Comparison of ENCODE assay signal across 10 mouse cellular contexts in genomic region chr4:120730146-120730545, GRCm38 (mm10). TPM values are rescaled to one million over a fixed set of nuclear protein-coding genes. Genes with fewer than 3 reads are reported as not detected.
DNase-seq lines count a peak whose midpoint lies in the region; ATAC-seq and TF ChIP-seq lines count a peak whose summit lies in the region.
"Had no signal": no experiment of that assay in that cellular context is flagged by ENCODE, and none has a peak within 500 bp of the region (broad histone marks: within the 10 kb centered on the region; RNA-seq: fewer than 3 reads in every experiment).

No protein-coding gene starts in this region.

- peaks cover 22% of the 10 kb centered on the region for H3K4me1 ChIP-seq in hindbrain, postnatal 0 days (ENCODE audit: insufficient read depth, low read length)
- peaks cover 17% of the 10 kb centered on the region for H3K4me1 ChIP-seq in hindbrain, embryonic 12.5 days
- H3K4me1 ChIP-seq in hindbrain, embryonic 11.5 days (replicated peaks; ENCODE audit: control insufficient read depth, insufficient read depth, low read length) = no peaks in the 10 kb centered on the region; the same call in none of the 2 replicates

- H3K27me3 ChIP-seq in hindbrain, postnatal 0 days (ENCODE audit: insufficient read depth, low read length) = no peaks in the 10 kb centered on the region; the same call in 1 of the 2 replicates
- peaks cover 39% of the 10 kb centered on the region for H3K27me3 ChIP-seq in hindbrain, embryonic 12.5 days
- peaks cover 10% of the 10 kb centered on the region for H3K27me3 ChIP-seq in hindbrain, embryonic 11.5 days (ENCODE audit: control insufficient read depth, insufficient read depth, low read length)

- H3K4me3 ChIP-seq in hindbrain, postnatal 0 days (ENCODE audit: low read length) = no peak overlapping the region
- H3K4me3 ChIP-seq in hindbrain, embryonic 12.5 days = no peak overlapping the region
- H3K4me3 ChIP-seq in hindbrain, embryonic 11.5 days (ENCODE audit: low read depth, low read length) = no peak overlapping the region

- DNase-seq in hindbrain, postnatal 0 days (ENCODE audit: low spot score) = peak; percentile 42
- DNase-seq in MN1 (ENCODE audit: low spot score) = peak; percentile 43
- peak; percentile 72 for DNase-seq in cerebellum, adult 9-10 months
- DNase-seq in kidney, adult 9 months = peak; percentile 38
- DNase-seq in hindbrain, embryonic 11.5 days (ENCODE audit: low spot score) = no peak
- no peak for DNase-seq in neural tube, embryonic 10.5 days (ENCODE audit: extremely low spot score, low spot score)
- DNase-seq in ovary, postnatal 10 days (ENCODE audit: low spot score) = no peak

- no peak for TF ChIP-seq CTCF in hindbrain, postnatal 0 days (IDR thresholded peaks at IDR 0.05; ENCODE audit: low read depth)

- WGBS in hindbrain, postnatal 0 days = 49% methylated on average over 6 of the region's 6 CpGs
- WGBS in hindbrain, embryonic 12.5 days = 64% methylated on average over 6 of the region's 6 CpGs
- 72% methylated on average over 6 of the region's 6 CpGs for WGBS in hindbrain, embryonic 11.5 days

- H3K36me3 ChIP-seq in hindbrain, postnatal 0 days (ENCODE audit: insufficient read depth, low read length) = no peaks in the 10 kb centered on the region
- H3K36me3 ChIP-seq in hindbrain, embryonic 12.5 days = no peaks in the 10 kb centered on the region
- H3K36me3 ChIP-seq in hindbrain, embryonic 11.5 days (ENCODE audit: control insufficient read depth, insufficient read depth, low read length) = no peaks in the 10 kb centered on the region
- H3K36me3 ChIP-seq: forebrain, embryonic 10.5 days; neural tube, embryonic 15.5 days had no signal

- H3K27ac ChIP-seq in hindbrain, postnatal 0 days = no peak overlapping the region
- H3K27ac ChIP-seq in hindbrain, embryonic 12.5 days = no peak overlapping the region
- H3K27ac ChIP-seq in hindbrain, embryonic 11.5 days (ENCODE audit: low read depth, low read length) = no peak overlapping the region
- H3K27ac ChIP-seq: neural tube, embryonic 15.5 days had no signal

- no peak overlapping the region for H3K4me2 ChIP-seq in hindbrain, postnatal 0 days (ENCODE audit: low read depth, low read length)
- no peak overlapping the region for H3K4me2 ChIP-seq in hindbrain, embryonic 12.5 days (replicated peaks)
- H3K4me2 ChIP-seq in hindbrain, embryonic 11.5 days (replicated peaks; ENCODE audit: low read depth, low read length) = no peak overlapping the region

- H3K9me3 ChIP-seq in hindbrain, postnatal 0 days (ENCODE audit: low read length) = no peaks in the 10 kb centered on the region
- no peaks in the 10 kb centered on the region for H3K9me3 ChIP-seq in hindbrain, embryonic 12.5 days (replicated peaks)
- H3K9me3 ChIP-seq in hindbrain, embryonic 11.5 days (ENCODE audit: control insufficient read depth, low read length) = no peaks in the 10 kb centered on the region
- H3K9me3 ChIP-seq: forebrain, embryonic 10.5 days; neural tube, embryonic 15.5 days had no signal

- ATAC-seq in hindbrain, postnatal 0 days = no peak
- no peak for ATAC-seq in hindbrain, embryonic 12.5 days (ENCODE audit: low FRiP score)
- no peak for ATAC-seq in hindbrain, embryonic 11.5 days (ENCODE audit: low FRiP score)

- no peak overlapping the region for H3K9ac ChIP-seq in hindbrain, postnatal 0 days (replicated peaks; ENCODE audit: low read length)
- no peak overlapping the region for H3K9ac ChIP-seq in hindbrain, embryonic 12.5 days
- no peak overlapping the region for H3K9ac ChIP-seq in hindbrain, embryonic 11.5 days (ENCODE audit: low read depth, low read length)

RNA-seq across cellular contexts. Expression of gene Kcnq4, which starts 18.3 kb away (rescaled TPM):
- 12.4 and 13.9 TPM in 2 replicates for total RNA-seq in hindbrain, postnatal 0 days (2014; rRNA removed)
- polyA plus RNA-seq in hindbrain, postnatal 0 days (2015; fragmentation: Nextera tagmentation; extraction: Ambion mirVana) = 4.9 and 5.0 TPM in 2 replicates
- 5.0 and 5.7 TPM in 2 replicates for polyA plus RNA-seq in hindbrain, embryonic 12.5 days (2016; fragmentation: Nextera tagmentation; extraction: Ambion mirVana)
- polyA plus RNA-seq in hindbrain, embryonic 11.5 days (2014; fragmentation: Nextera tagmentation; extraction: Ambion mirVana) = 2.4 and 3.7 TPM in 2 replicates

Comparison
In these comparisons a context has a peak if more than half of its experiments do, and no peak if none do; other contexts are left out.
1. DNase-seq: peak in hindbrain, postnatal 0 days (single experiment), MN1 (single experiment), cerebellum, adult 9-10 months (single experiment) and kidney, adult 9 months (single experiment); none in hindbrain, embryonic 11.5 days (single experiment), neural tube, embryonic 10.5 days (single experiment) and ovary, postnatal 10 days (single experiment).